Mouse (Mus musculus) spleen, adult 2 months (tissue): ENCODE results near the gene Ap3m1. TPM values are rescaled to one million over a fixed set of nuclear protein-coding genes. Genes with fewer than 3 reads are reported as not detected.
"Not testable (repeated sequence)": the region's sequence is repeated elsewhere in the genome, so short reads cannot be mapped to it uniquely, and the experiment has no call there.

Source experiments
- DNase-seq, 2 experiments: peaks; one replicate each; pipeline versions ENCODE4 v3.0.0 to v3.0.0-alpha.2; 2012 to 2021; ENCODE audit warnings: low spot score in 2 of 2, low read depth in 1 of 2
- H3K27ac ChIP-seq: fragments of 200-500 bp; 2 replicates; pipeline ENCODE4 v1.5.1; 2012; ENCODE audit warnings: low read length, inconsistent platforms; ENCODE audit not compliant: insufficient read depth
- H3K27me3 ChIP-seq: fragments of 200-500 bp; 2 replicates; pipeline ENCODE4 v1.6.1; 2012; ENCODE audit warnings: mild to moderate bottlenecking, moderate library complexity, low read length, inconsistent platforms; ENCODE audit not compliant: control insufficient read depth, insufficient read depth
- H3K36me3 ChIP-seq: fragments of 200-500 bp; 2 replicates; pipeline ENCODE4 v1.6.1; 2012; ENCODE audit warnings: mild to moderate bottlenecking, low read length, inconsistent platforms; ENCODE audit not compliant: control insufficient read depth, insufficient read depth
- H3K4me1 ChIP-seq: fragments of 200-500 bp; 2 replicates; pipeline ENCODE4 v1.6.1; 2011; ENCODE audit warnings: inconsistent platforms; ENCODE audit not compliant: control insufficient read depth, insufficient read depth, insufficient read length
- H3K4me3 ChIP-seq: fragments of 200-500 bp; 2 replicates; pipeline ENCODE4 v1.5.1; 2011; ENCODE audit warnings: mild to moderate bottlenecking, inconsistent platforms; ENCODE audit not compliant: insufficient read depth, insufficient read length; ENCODE audit errors: extremely low read depth
- CTCF ChIP-seq: fragments of 200-500 bp; IDR thresholded peaks from 2 replicates; pipeline ENCODE4 v1.5.1; 2011; ENCODE audit warnings: mild to moderate bottlenecking, inconsistent platforms; ENCODE audit not compliant: insufficient read depth, insufficient read length, insufficient replicate concordance; ENCODE audit errors: extremely low read depth
- POLR2A ChIP-seq: fragments of 200-500 bp; IDR thresholded peaks from 2 replicates; pipeline ENCODE4 v1.6.1; 2011; ENCODE audit warnings: low read depth, low read length, inconsistent platforms
- WGBS: fragments of 180-500 bp; shearing (Covaris S2); methylation state at CpG from one replicate; pipeline ENCODE4 v1.1.7; 2018; 5-methylcytosine and 5-hydroxymethylcytosine counted together
- polyA plus RNA-seq: library from polyadenylated mRNA; depleted of rRNA; stranded (reverse); fragments of >200 nt; gene quantifications from 2 replicates; pipeline ENCODE4 v1.2.3, GENCODE M21; 2012; rRNA removed

Ap3m1 gene
- polyA plus RNA-seq, result 9.5 and 10.6 TPM in 2 replicates

GRCm38 (mm10) chr14:21052112-21052780 lies at the start of gene Ap3m1, which contains the start of gene Adk:
TSS of gene Ap3m1 (minus strand) at chr14:21052508.
TSS of gene Adk (plus strand) at chr14:21052574.
- H3K4me1 ChIP-seq, result no peaks in the 10 kb centered on the region
- DNase-seq, result peak; percentile 89 to 94
- H3K27me3 ChIP-seq, result no peaks in the 10 kb centered on the region
- no peaks in the 10 kb centered on the region for H3K36me3 ChIP-seq
- under 1% methylated on average over 48 of the region's 48 CpGs for WGBS
- peak within 1 kb of the TSS; percentile 81 for H3K4me3 ChIP-seq
- TF ChIP-seq CTCF (no peak), POLR2A (peak; percentile 39)
- H3K27ac ChIP-seq, result peak within 1 kb of the TSS; percentile 95

GRCm38 (mm10) chr14:21101562-21101961 lies 49.3 kb upstream of the Ap3m1 start:
- H3K27ac ChIP-seq, result peak overlapping the region; percentile 52
- no peak overlapping the region for H3K4me3 ChIP-seq
- peaks cover 3% of the 10 kb centered on the region; the same call in 1 of the 2 replicates for H3K4me1 ChIP-seq
- H3K27me3 ChIP-seq, result no peaks in the 10 kb centered on the region
- H3K36me3 ChIP-seq, result no peaks in the 10 kb centered on the region; the same call in 1 of the 2 replicates
- TF ChIP-seq POLR2A (no peak), CTCF (no peak)
- WGBS, result 24% methylated on average over 7 of the region's 7 CpGs
- no peak for DNase-seq

GRCm38 (mm10) chr14:21100876-21101275 lies 48.6 kb upstream of the Ap3m1 start:
- Histone ChIP-seq H3K4me3 (no peak overlapping the region), H3K36me3 (no peaks in the 10 kb centered on the region), H3K27me3 (no peaks in the 10 kb centered on the region), H3K4me1 (peaks cover 3% of the 10 kb centered on the region; the same call in 1 of the 2 replicates), H3K27ac (no peak overlapping the region)
- TF ChIP-seq POLR2A (no peak), CTCF (no peak)
- no peak for DNase-seq
- WGBS, result 81% methylated on average over 2 of the region's 2 CpGs

GRCm38 (mm10) chr14:21099371-21099770 lies 47.1 kb upstream of the Ap3m1 start:
- Histone ChIP-seq H3K4me1 (peaks cover 3% of the 10 kb centered on the region; the same call in 1 of the 2 replicates), H3K27me3 (no peaks in the 10 kb centered on the region), H3K4me3 (no peak overlapping the region), H3K36me3 (no peaks in the 10 kb centered on the region), H3K27ac (no peak overlapping the region)
- no peak for DNase-seq
- no peak for TF ChIP-seq POLR2A
- WGBS, result 78% methylated on average over 7 of the region's 7 CpGs

- Histone ChIP-seq H3K27ac (no peak overlapping the region), H3K4me1 (peaks cover 3% of the 10 kb centered on the region; the same call in 1 of the 2 replicates), H3K4me3 (no peak overlapping the region), H3K36me3 (peaks cover 1% of the 10 kb centered on the region), H3K27me3 (no peaks in the 10 kb centered on the region)
- WGBS, result 95% methylated on average over 4 of the region's 4 CpGs
- DNase-seq, result no peak
- no peak for TF ChIP-seq CTCF
- no peak for TF ChIP-seq POLR2A
Observed at GRCm38 (mm10) chr14:21096689-21097088, 44.4 kb upstream of the Ap3m1 start.

- Histone ChIP-seq H3K27me3 (no peaks in the 10 kb centered on the region), H3K4me1 (no peaks in the 10 kb centered on the region), H3K27ac (no peak overlapping the region), H3K36me3 (peaks cover 1% of the 10 kb centered on the region), H3K4me3 (no peak overlapping the region)
- no peak for TF ChIP-seq POLR2A
- no peak for TF ChIP-seq CTCF
- no peak for DNase-seq
Observed at GRCm38 (mm10) chr14:21096279-21096678, 44.0 kb upstream of the Ap3m1 start.

- DNase-seq, H3K4me3 ChIP-seq, H3K36me3 ChIP-seq, H3K4me1 ChIP-seq, H3K27ac ChIP-seq, H3K27me3 ChIP-seq: not testable (repeated sequence)
Observed at GRCm38 (mm10) chr14:21094161-21094560, 41.9 kb upstream of the Ap3m1 start.

GRCm38 (mm10) chr14:21090930-21091486 lies 38.7 kb upstream of the Ap3m1 start:
- Histone ChIP-seq H3K27me3 (no peaks in the 10 kb centered on the region), H3K4me3 (no peak overlapping the region), H3K4me1 (no peaks in the 10 kb centered on the region), H3K36me3 (peaks cover 1% of the 10 kb centered on the region), H3K27ac (no peak overlapping the region)
- WGBS, result 92% methylated on average over 3 of the region's 3 CpGs
- no peak for TF ChIP-seq POLR2A
- TF ChIP-seq CTCF, result no peak
- DNase-seq, result no peak
